Mouse (Mus musculus) brown adipose tissue, adult 24 weeks (tissue): ENCODE results near the gene Zfp428. TPM values are rescaled to one million over a fixed set of nuclear protein-coding genes. Genes with fewer than 3 reads are reported as not detected.
A peak's percentile ranks its signal among the peaks of the same experiment; 100 is the strongest.
"Not testable (repeated sequence)": the region's sequence is repeated elsewhere in the genome, so short reads cannot be mapped to it uniquely, and the experiment has no call there.

Source experiments
- H3K27ac ChIP-seq: fragments of 200-500 bp; replicated peaks from 2 replicates; pipeline ENCODE4 v1.5.1; 2012; ENCODE audit warnings: low read depth, mild to moderate bottlenecking, low read length
- H3K4me1 ChIP-seq: fragments of 200-500 bp; 2 replicates; pipeline ENCODE4 v1.6.1; 2012; ENCODE audit warnings: low read length, mixed read lengths; ENCODE audit not compliant: control insufficient read depth, insufficient read depth, insufficient read length
- H3K4me3 ChIP-seq: fragments of 200-500 bp; 2 replicates; pipeline ENCODE4 v1.5.1; 2012; ENCODE audit warnings: low read depth, mild to moderate bottlenecking, low read length, moderate library complexity; ENCODE audit not compliant: insufficient read depth
- polyA plus RNA-seq: library from polyadenylated mRNA; stranded (reverse); fragments of >200 nt; gene quantifications from 2 replicates; pipeline ENCODE4 v1.2.4, GENCODE M21; 2012; ENCODE audit not compliant: missing spikeins, insufficient read depth, insufficient read length

The Zfp428 gene
- polyA plus RNA-seq, 1 experiment = 4.7 TPM

- Histone ChIP-seq H3K4me3 (no peak overlapping the region), H3K27ac (no peak overlapping the region), H3K4me1 (no peaks in the 10 kb centered on the region)
Observed at GRCm38 (mm10) chr7:24474811-24475506, 31.8 kb upstream of the Zfp428 start.

- Histone ChIP-seq H3K4me3 (no peak overlapping the region), H3K4me1 (peaks cover under 1% of the 10 kb centered on the region; the same call in 1 of the 2 replicates), H3K27ac (no peak overlapping the region)
Observed at GRCm38 (mm10) chr7:24476338-24476737, 30.5 kb upstream of the Zfp428 start.

- Histone ChIP-seq H3K4me3 (no peak overlapping the region), H3K27ac (no peak overlapping the region), H3K4me1 (peaks cover 3% of the 10 kb centered on the region; the same call in 1 of the 2 replicates)
Observed at GRCm38 (mm10) chr7:24476856-24477255, 29.9 kb upstream of the Zfp428 start.

DNA sequence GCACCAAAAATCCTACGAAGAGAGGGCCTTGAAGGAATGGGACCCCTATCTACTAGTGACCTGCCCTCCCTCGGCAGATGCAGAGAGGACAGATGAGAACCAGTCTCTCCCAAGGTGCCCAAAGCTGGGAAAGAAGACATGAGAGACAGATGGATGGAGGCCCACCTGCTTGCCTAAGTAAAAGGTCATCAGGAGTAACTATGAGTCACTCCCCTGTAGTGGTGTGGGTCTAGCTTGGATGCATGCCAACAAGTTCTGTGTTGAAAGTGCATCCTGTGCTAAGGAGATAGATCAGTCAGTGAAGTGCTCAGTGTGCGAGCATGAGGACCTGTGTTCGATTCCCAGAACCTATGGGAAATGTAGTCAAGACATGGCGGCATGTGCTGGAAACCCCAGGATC is 27.9 kb upstream of the Zfp428 start:
- Histone ChIP-seq H3K4me3 (no peak overlapping the region), H3K27ac (no peak overlapping the region), H3K4me1 (peaks cover 3% of the 10 kb centered on the region; the same call in 1 of the 2 replicates)

- no peak overlapping the region for H3K27ac ChIP-seq
Observed at GRCm38 (mm10) chr7:24479685-24480084, 27.1 kb upstream of the Zfp428 start.

GRCm38 (mm10) chr7:24480121-24480941 is 26.5 kb upstream of the Zfp428 start:
- Histone ChIP-seq H3K4me3 (no peak overlapping the region), H3K27ac (no peak overlapping the region)

More at GRCm38 (mm10) chr7:24479685-24480084, 27.1 kb upstream of the Zfp428 start:
- peaks cover 3% of the 10 kb centered on the region; the same call in 1 of the 2 replicates for H3K4me1 ChIP-seq
- H3K4me3 ChIP-seq = no peak overlapping the region

GRCm38 (mm10) chr7:24480986-24481473 is 25.8 kb upstream of the Zfp428 start:
- peaks cover 3% of the 10 kb centered on the region; the same call in 1 of the 2 replicates for H3K4me1 ChIP-seq
- H3K27ac ChIP-seq = no peak overlapping the region

More at GRCm38 (mm10) chr7:24480121-24480941, 26.5 kb upstream of the Zfp428 start:
- peaks cover 3% of the 10 kb centered on the region; the same call in 1 of the 2 replicates for H3K4me1 ChIP-seq

DNA sequence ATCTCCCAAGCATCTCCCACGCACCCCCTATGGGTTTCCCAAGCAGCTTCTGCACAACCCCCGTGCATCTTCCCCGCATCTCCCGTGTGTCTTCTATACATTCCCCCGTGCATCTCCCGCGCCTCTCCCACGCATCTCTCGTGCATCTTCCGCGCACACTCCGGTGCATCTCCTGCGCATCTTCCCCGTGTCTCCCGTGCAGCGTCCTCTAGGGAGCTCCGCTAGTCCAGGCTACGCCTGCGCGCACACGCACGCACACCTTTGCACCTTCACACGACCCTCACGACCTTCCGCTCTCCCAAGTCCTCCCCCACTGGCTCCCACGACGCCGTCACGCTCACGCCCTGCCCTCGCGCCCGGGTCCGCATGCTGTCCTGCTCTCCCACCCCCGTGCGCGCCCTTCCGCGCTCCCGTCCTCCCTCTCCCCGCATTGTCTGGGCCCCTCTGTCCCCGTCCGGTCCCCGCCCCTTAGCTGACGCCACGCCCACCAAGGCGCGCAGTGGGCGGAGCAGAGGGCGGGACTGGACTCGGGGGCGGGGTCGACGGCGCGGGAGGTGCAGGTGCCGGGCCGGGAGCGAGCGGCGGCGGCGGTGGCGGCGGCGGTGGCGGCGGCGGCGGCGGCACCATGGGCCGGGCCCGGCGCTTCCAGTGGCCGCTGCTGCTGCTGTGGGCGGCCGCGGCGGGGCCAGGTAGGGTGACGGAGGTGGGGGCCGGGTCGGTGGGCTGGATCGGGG is 25.2 kb upstream of the Zfp428 start, which contains the start of gene Cadm4:
Gene Cadm4 (plus strand): TSS at position 550 of the 734 bp plus-strand sequence.
- Histone ChIP-seq H3K4me3 (peak within 1 kb of the TSS; percentile 66), H3K4me1 (peaks cover 3% of the 10 kb centered on the region; the same call in 1 of the 2 replicates), H3K27ac (no peak within 1 kb of the TSS)

More at GRCm38 (mm10) chr7:24480986-24481473, 25.8 kb upstream of the Zfp428 start:
- H3K4me3 ChIP-seq = peak overlapping the region; percentile 66

DNA sequence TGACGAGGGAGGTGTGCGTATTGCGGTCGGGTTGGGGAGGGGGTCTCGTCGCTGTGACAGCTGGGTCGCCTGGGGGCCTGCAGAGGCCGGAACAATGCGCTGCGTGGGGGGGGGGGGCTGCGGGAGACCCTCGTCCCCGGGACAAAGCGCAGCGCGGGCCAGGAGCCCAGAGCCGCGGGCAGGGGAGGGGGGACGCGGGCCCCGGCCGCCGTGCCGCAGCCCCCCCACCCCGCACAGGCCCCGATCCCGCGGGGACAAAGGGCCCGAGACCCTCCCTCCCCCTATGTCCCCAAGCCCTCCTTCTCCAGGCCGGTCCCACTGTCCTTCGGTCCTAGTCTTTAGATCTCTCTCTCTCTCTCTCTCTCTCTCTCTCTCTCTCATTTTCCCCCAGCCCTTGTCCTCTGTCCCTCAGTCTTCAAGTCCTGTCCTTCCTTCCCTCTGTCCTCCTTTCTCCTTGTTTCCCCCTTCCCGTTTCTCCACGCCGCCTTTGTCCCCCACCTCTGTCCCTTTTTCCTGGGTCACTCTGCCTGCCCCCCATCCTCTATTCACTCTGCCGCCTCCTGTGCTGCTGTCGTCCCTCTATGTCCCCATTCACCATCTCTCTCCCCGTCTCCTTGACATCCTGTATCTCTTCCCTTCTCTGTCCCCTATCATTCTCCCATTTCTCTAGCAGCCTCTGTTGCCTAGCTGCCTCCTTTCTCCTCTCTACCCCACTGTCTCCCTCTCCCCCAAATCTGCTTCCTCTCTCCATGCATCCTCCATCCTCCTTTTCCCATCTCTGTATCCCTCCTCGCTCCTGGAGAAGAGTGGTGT is 24.4 kb upstream of the Zfp428 start:
- no peak overlapping the region for H3K27ac ChIP-seq
- H3K4me3 ChIP-seq = 0 out of 2 replicates have a peak overlapping the region, but pooled peaks have one; percentile 12
- peaks cover 3% of the 10 kb centered on the region; the same call in 1 of the 2 replicates for H3K4me1 ChIP-seq

DNA sequence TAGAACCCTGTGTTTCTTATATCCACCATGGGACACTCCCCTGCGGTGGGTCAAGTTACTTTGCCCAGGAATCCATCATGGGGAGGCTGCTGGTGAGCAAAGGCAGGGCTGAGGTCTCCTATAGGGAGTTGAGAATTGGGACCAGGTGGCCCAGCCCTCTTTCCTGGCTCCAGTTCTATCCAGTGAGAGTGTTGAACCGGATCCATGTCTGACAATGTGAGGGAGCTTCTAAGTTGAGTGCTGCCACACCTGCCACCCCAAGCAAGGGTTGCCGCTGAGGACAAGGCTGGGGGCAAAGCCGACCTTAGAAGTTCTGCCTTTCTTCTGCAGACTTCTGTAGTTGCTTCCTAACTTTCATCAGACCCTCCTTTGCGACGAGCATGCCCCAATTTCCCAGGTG is 23.5 kb upstream of the Zfp428 start:
- not testable (repeated sequence) for H3K27ac ChIP-seq, H3K4me1 ChIP-seq, H3K4me3 ChIP-seq

- Histone ChIP-seq H3K4me3 (no peak overlapping the region), H3K4me1 (peaks cover 3% of the 10 kb centered on the region; the same call in 1 of the 2 replicates), H3K27ac (no peak overlapping the region)
Observed at GRCm38 (mm10) chr7:24485481-24485880, 21.3 kb upstream of the Zfp428 start.

DNA sequence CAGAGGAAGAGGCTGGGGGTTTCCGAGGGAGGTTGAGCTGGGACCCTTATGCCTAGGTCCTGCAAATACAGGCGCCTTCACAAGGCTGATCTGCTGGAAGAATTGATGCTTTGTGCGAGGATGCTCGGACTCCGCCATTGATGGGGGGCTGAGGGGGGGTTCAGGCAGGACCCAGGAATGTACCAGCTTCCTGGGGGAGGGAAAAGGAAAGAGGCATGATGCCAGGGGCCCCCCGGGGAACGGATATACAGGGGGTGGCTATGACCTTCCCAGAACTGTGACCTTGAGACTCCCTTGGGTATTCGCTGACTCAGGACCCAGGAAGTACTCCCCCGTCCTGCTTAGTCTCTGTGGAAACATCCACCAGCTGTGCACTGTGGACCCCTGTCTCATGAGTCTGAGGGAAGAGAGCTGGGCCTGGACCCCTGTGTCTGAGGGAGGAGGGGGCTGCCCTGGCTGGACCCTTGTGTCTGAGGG is 20.1 kb upstream of the Zfp428 start:
- no peak overlapping the region for H3K27ac ChIP-seq
- no peak overlapping the region for H3K4me3 ChIP-seq
- H3K4me1 ChIP-seq = no peaks in the 10 kb centered on the region; the same call in 1 of the 2 replicates

- Histone ChIP-seq H3K27ac (no peak overlapping the region), H3K4me1 (no peaks in the 10 kb centered on the region)
Observed at GRCm38 (mm10) chr7:24487403-24487802, 19.4 kb upstream of the Zfp428 start.

DNA sequence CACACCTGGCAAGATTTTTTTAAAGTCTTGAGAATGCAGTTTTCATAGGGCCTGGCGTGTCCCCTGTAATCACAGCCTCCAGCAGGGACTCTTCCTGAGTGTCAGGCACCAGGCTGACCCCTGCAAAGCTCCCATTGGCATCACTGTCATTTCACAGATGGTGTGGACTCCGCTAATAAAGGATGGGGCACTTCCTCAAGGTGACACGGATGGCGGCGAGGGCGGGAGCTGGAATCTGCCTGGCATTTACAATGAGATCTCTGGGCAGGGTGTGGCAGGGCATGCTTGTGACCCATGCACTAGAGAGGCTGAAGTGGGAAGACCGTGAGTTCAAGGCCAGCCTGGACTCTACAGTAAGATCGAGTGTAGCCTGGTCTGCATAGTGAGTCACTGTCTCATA is 18.5 kb upstream of the Zfp428 start:
- Histone ChIP-seq H3K27ac (no peak overlapping the region), H3K4me1 (no peaks in the 10 kb centered on the region), H3K4me3 (no peak overlapping the region)

More at GRCm38 (mm10) chr7:24487403-24487802, 19.4 kb upstream of the Zfp428 start:
- H3K4me3 ChIP-seq = no peak overlapping the region
